25 mouse cellular contexts compared by ENCODE assay signal in genomic region chr16:11612526-11613126, GRCm38 (mm10).
A peak's percentile ranks its signal among the peaks of the same experiment; 100 is the strongest.
DNase-seq lines count a peak whose midpoint lies in the region; ATAC-seq and TF ChIP-seq lines count a peak whose summit lies in the region.
"Had no signal": no experiment of that assay in that cellular context is flagged by ENCODE, and none has a peak within 500 bp of the region (broad histone marks: within the 10 kb centered on the region; RNA-seq: fewer than 3 reads in every experiment).

No protein-coding gene starts in this region.

- no peak for ATAC-seq in midbrain, embryonic 16.5 days
- ATAC-seq: CD4-positive, CD25-positive, alpha-beta regulatory T cell, adult 4 months; forebrain, embryonic 13.5 days; forebrain, embryonic 16.5 days; hindbrain, postnatal 0 days; inflammation-experienced regulatory T-cells, adult 6 months had no signal

- peaks cover 7% of the 10 kb centered on the region; the same call in 1 of the 2 replicates for H3K9me3 ChIP-seq in midbrain, embryonic 16.5 days (replicated peaks; ENCODE audit: control insufficient read depth, low read length, poor library complexity, severe bottlenecking)
- H3K9me3 ChIP-seq in midbrain, embryonic 10.5 days (replicated peaks) = peaks cover 11% of the 10 kb centered on the region
- H3K9me3 ChIP-seq: heart, embryonic 13.5 days had no signal

- no peaks in the 10 kb centered on the region for H3K79me2 ChIP-seq in myocyte (ENCODE audit: control insufficient read depth, insufficient read depth)

- H3K4me2 ChIP-seq in midbrain, embryonic 16.5 days (ENCODE audit: low read length) = no peak overlapping the region
- H3K4me2 ChIP-seq in myocyte (ENCODE audit: low read depth) = no peak overlapping the region
- H3K4me2 ChIP-seq: forebrain, embryonic 13.5 days; heart, embryonic 13.5 days; hindbrain, embryonic 14.5 days had no signal

- no peak overlapping the region for H3ac ChIP-seq in myocyte (ENCODE audit: control insufficient read depth, insufficient read length)

- H3K4me3 ChIP-seq in midbrain, embryonic 16.5 days (ENCODE audit: low read depth, low read length) = no peak overlapping the region
- no peak overlapping the region for H3K4me3 ChIP-seq in midbrain, embryonic 10.5 days
- H3K4me3 ChIP-seq in myocyte = no peak overlapping the region
- H3K4me3 ChIP-seq: forebrain, embryonic 10.5 days; forebrain, embryonic 13.5 days; heart, adult 2 months; heart, embryonic 10.5 days; heart, embryonic 13.5 days had no signal

- H3K36me3 ChIP-seq in midbrain, embryonic 16.5 days (ENCODE audit: control insufficient read depth, insufficient read depth, low read length) = no peaks in the 10 kb centered on the region
- 0 out of 2 replicates have a peak, but pooled peaks cover 3% of the 10 kb centered on the region for H3K36me3 ChIP-seq in midbrain, embryonic 10.5 days
- H3K36me3 ChIP-seq in myocyte (ENCODE audit: control insufficient read depth, insufficient read depth) = no peaks in the 10 kb centered on the region
- H3K36me3 ChIP-seq: forebrain, embryonic 10.5 days; heart, embryonic 10.5 days; heart, embryonic 13.5 days had no signal

- peak; percentile 65 for DNase-seq in heart, adult 11 months
- DNase-seq in heart, adult 18-20 months = no peak
- no peak for DNase-seq in midbrain, embryonic 10.5 days (ENCODE audit: low spot score)
- DNase-seq in lung, postnatal 4 days = no peak
- DNase-seq: adrenal gland, adult 2 months; adrenal gland, postnatal 14 days; cerebellum, adult 11-12 months; cerebellum, adult 8-10 months; cerebellum, postnatal 10 days; cerebellum, postnatal 36 days; gastrocnemius, postnatal 14 days; heart, adult 2 months; heart, postnatal 14 days; heart, postnatal 4 days had no signal

- H3K27me3 ChIP-seq in midbrain, embryonic 16.5 days (ENCODE audit: control insufficient read depth, insufficient read depth, low read depth, low read length) = no peaks in the 10 kb centered on the region
- H3K27me3 ChIP-seq in midbrain, embryonic 10.5 days (ENCODE audit: low read depth, poor library complexity, severe bottlenecking) = no peaks in the 10 kb centered on the region
- no peaks in the 10 kb centered on the region for H3K27me3 ChIP-seq in myocyte (ENCODE audit: control insufficient read depth, insufficient read depth, insufficient read length)
- H3K27me3 ChIP-seq: forebrain, embryonic 13.5 days; heart, embryonic 13.5 days had no signal

- H3K27ac ChIP-seq in midbrain, embryonic 16.5 days (ENCODE audit: low read length) = peak overlapping the region; percentile 40; the same call in 1 of the 2 replicates
- no peak overlapping the region for H3K27ac ChIP-seq in midbrain, embryonic 10.5 days (replicated peaks)
- H3K27ac ChIP-seq: forebrain, embryonic 10.5 days; forebrain, embryonic 13.5 days; heart, adult 2 months; heart, embryonic 10.5 days; heart, embryonic 13.5 days; hindbrain, embryonic 14.5 days; hindbrain, postnatal 0 days had no signal

- peaks cover 3% of the 10 kb centered on the region; the same call in 1 of the 2 replicates for H3K4me1 ChIP-seq in midbrain, embryonic 16.5 days (ENCODE audit: control insufficient read depth, insufficient read depth, low read length)
- no peaks in the 10 kb centered on the region for H3K4me1 ChIP-seq in midbrain, embryonic 10.5 days
- H3K4me1 ChIP-seq: forebrain, embryonic 10.5 days; forebrain, embryonic 13.5 days; heart, embryonic 10.5 days had no signal

- no peak for TF ChIP-seq POLR2A in myocyte (IDR thresholded peaks at IDR 0.05; ENCODE audit: insufficient read length, low read depth)

- WGBS in midbrain, embryonic 16.5 days = 74% methylated on average over 3 of the region's 3 CpGs
- 88% methylated on average over 3 of the region's 3 CpGs for WGBS in midbrain, embryonic 10.5 days

- no peak overlapping the region for H3K9ac ChIP-seq in midbrain, embryonic 16.5 days (ENCODE audit: low read depth, low read length)
- H3K9ac ChIP-seq: forebrain, embryonic 13.5 days; heart, embryonic 13.5 days; hindbrain, embryonic 14.5 days had no signal

TF ChIP-seq in myocyte, 11 proteins besides CTCF, POLR2A, EP300 and RAD21:
- TF ChIP-seq MYOG (IDR thresholded peaks at IDR 0.05; ENCODE audit: control insufficient read depth in 1 of 3, insufficient read depth in 1 of 3, insufficient read length in 2 of 3, low read depth in 2 of 3) (peak in 1 of 3 experiments; percentile 13), SRF (IDR thresholded peaks at IDR 0.05; ENCODE audit: control insufficient read depth, insufficient read length, low read depth) (no peak), E2F4 (IDR thresholded peaks at IDR 0.05; ENCODE audit: insufficient read depth) (no peak), MAX (IDR thresholded peaks at IDR 0.05; ENCODE audit: low read depth) (no peak), TCF12 (IDR thresholded peaks at IDR 0.05; ENCODE audit: insufficient read depth, poor library complexity, severe bottlenecking) (no peak), MYOD1 (IDR thresholded peaks at IDR 0.05; ENCODE audit: control insufficient read depth in 1 of 3, insufficient read length in 2 of 3, low read depth in 2 of 3) (peak in 2 of 3 experiments; percentile 53 to 68)
